In the genomic region with DNA sequence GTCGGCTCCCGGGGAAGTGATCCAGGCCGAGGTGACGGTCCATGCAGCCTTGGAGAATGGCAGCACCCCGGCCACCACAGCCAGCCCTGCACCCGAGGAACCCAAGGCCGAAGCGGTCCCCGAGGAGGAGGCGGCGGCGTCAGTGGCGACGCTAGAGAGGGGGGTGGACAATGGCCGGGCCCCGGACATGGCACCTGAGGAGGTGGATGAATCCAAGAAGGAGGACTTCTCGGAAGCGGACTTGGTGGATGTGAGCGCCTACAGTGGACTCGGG, we compare ENCODE assay signal across 8 mouse cellular contexts. TPM values are rescaled to one million over a fixed set of nuclear protein-coding genes. Genes with fewer than 3 reads are reported as not detected.
DNase-seq lines count a peak whose midpoint lies in the region; ATAC-seq lines count a peak whose summit lies in the region.

No protein-coding gene starts in this region.

- peaks cover 26% of the 10 kb centered on the region for H3K36me3 ChIP-seq in limb, embryonic 13.5 days
- H3K36me3 ChIP-seq in neural tube, embryonic 14.5 days (ENCODE audit: control insufficient read depth, insufficient read depth, low read length): peaks cover 5% of the 10 kb centered on the region; the same call in 1 of the 2 replicates

- H3K27me3 ChIP-seq in limb, embryonic 13.5 days: no peaks in the 10 kb centered on the region
- H3K27me3 ChIP-seq in neural tube, embryonic 14.5 days (ENCODE audit: control insufficient read depth, insufficient read depth, low read length): peaks cover 4% of the 10 kb centered on the region; the same call in 1 of the 2 replicates

- peak overlapping the region; percentile 100 for H3K4me2 ChIP-seq in limb, embryonic 13.5 days (replicated peaks)
- H3K4me2 ChIP-seq in neural tube, embryonic 14.5 days (ENCODE audit: low read depth, low read length): peak overlapping the region; percentile 100

- no peak for ATAC-seq in limb, embryonic 13.5 days (ENCODE audit: low FRiP score, low read depth)
- no peak for ATAC-seq in neural tube, embryonic 14.5 days (ENCODE audit: low read depth)

- H3K9me3 ChIP-seq in limb, embryonic 13.5 days: no peaks in the 10 kb centered on the region
- no peaks in the 10 kb centered on the region for H3K9me3 ChIP-seq in neural tube, embryonic 14.5 days (ENCODE audit: control insufficient read depth, low read length)

- intact Hi-C loops in left cerebral cortex, postnatal 36 days (cut with DNase I): loop anchor here (5.0 kb wide), 1 partner anchor 50 kb away; the partner anchor contains the start of gene Pdk2

- H3K4me3 ChIP-seq in limb, embryonic 13.5 days: peak overlapping the region; percentile 94
- H3K4me3 ChIP-seq in neural tube, embryonic 14.5 days (ENCODE audit: low read depth, low read length): peak overlapping the region; percentile 97

- H3K4me1 ChIP-seq in limb, embryonic 13.5 days: peaks cover 73% of the 10 kb centered on the region
- peaks cover 53% of the 10 kb centered on the region for H3K4me1 ChIP-seq in neural tube, embryonic 14.5 days (ENCODE audit: control insufficient read depth, insufficient read depth, low read length)

- whole genome bisulfite sequencing in limb, embryonic 13.5 days: under 1% methylated on average over 20 of the region's 20 CpGs
- WGBS in neural tube, embryonic 14.5 days: under 1% methylated on average over 20 of the region's 20 CpGs

- DNase-seq in cerebellum, adult 9-11 months: peak; percentile 72
- DNase-seq in cerebellum, postnatal 14 days: no peak
- peak; percentile 47 for DNase-seq in urinary bladder, adult 2 months (ENCODE audit: low spot score)
- DNase-seq in urinary bladder, postnatal 25 days (ENCODE audit: low spot score): no peak
- DNase-seq in urinary bladder, postnatal 4 days (ENCODE audit: low spot score in 2 of 2): no peak
- DNase-seq in left cerebral cortex, postnatal 36 days (ENCODE audit: low spot score in 2 of 2): no peak

- peak overlapping the region; percentile 92 for H3K9ac ChIP-seq in limb, embryonic 13.5 days
- H3K9ac ChIP-seq in neural tube, embryonic 14.5 days (replicated peaks; ENCODE audit: low read depth, low read length): peak overlapping the region; percentile 98

- H3K27ac ChIP-seq in limb, embryonic 13.5 days: 0 out of 2 replicates have a peak overlapping the region, but pooled peaks have one; percentile 39
- peak overlapping the region; percentile 92 for H3K27ac ChIP-seq in neural tube, embryonic 14.5 days (ENCODE audit: low read depth, low read length)

RNA-seq across cellular contexts. Expression of gene Ppp1r9b, which starts 1.6 kb away (rescaled TPM):
- polyA plus RNA-seq in urinary bladder, adult 2 months (2012; rRNA removed): 16.0 and 35.7 TPM in 2 replicates
- polyA plus RNA-seq in limb, embryonic 13.5 days (2015; fragmentation: Nextera tagmentation; extraction: Ambion mirVana): 11.4 and 11.8 TPM in 2 replicates
- 27.7 and 29.8 TPM in 2 replicates for polyA plus RNA-seq in neural tube, embryonic 14.5 days (2014; fragmentation: Nextera tagmentation; extraction: Ambion mirVana)
- total RNA-seq in left cerebral cortex, postnatal 36 days (2021): 100 to 1,000 TPM; 700 to 743 TPM

RNA-seq across cellular contexts. Expression of gene Sgca, which starts 16.3 kb away (rescaled TPM):
- 69.2 and 93.5 TPM in 2 replicates for polyA plus RNA-seq in urinary bladder, adult 2 months (2012; rRNA removed)
- 6.1 and 7.1 TPM in 2 replicates for polyA plus RNA-seq in limb, embryonic 13.5 days (2015; fragmentation: Nextera tagmentation; extraction: Ambion mirVana)
- not detected in 2 replicates for polyA plus RNA-seq in neural tube, embryonic 14.5 days (2014; fragmentation: Nextera tagmentation; extraction: Ambion mirVana)
- total RNA-seq in left cerebral cortex, postnatal 36 days (2021): under 1 TPM; 0.50 to 0.69 TPM

RNA-seq across cellular contexts. Expression of gene Samd14, which starts 17.3 kb away (rescaled TPM):
- polyA plus RNA-seq in urinary bladder, adult 2 months (2012; rRNA removed): 5.8 and 9.6 TPM in 2 replicates
- polyA plus RNA-seq in limb, embryonic 13.5 days (2015; fragmentation: Nextera tagmentation; extraction: Ambion mirVana): 37.2 and 37.7 TPM in 2 replicates
- 131 and 144 TPM in 2 replicates for polyA plus RNA-seq in neural tube, embryonic 14.5 days (2014; fragmentation: Nextera tagmentation; extraction: Ambion mirVana)
- 10 to 100 TPM; 24.3 to 30.2 TPM for total RNA-seq in left cerebral cortex, postnatal 36 days (2021)

RNA-seq across cellular contexts. Expression of gene Hils1, which starts 25.0 kb away (rescaled TPM):
- 0.19 and 0.22 TPM in 2 replicates for polyA plus RNA-seq in urinary bladder, adult 2 months (2012; rRNA removed)
- polyA plus RNA-seq in limb, embryonic 13.5 days (2015; fragmentation: Nextera tagmentation; extraction: Ambion mirVana): not detected in 2 replicates
- polyA plus RNA-seq in neural tube, embryonic 14.5 days (2014; fragmentation: Nextera tagmentation; extraction: Ambion mirVana): not detected in 2 replicates
- not detected for total RNA-seq in left cerebral cortex, postnatal 36 days (2021)

RNA-seq across cellular contexts. Expression of gene Pdk2, which starts 48.7 kb away (rescaled TPM):
- 34.6 and 59.4 TPM in 2 replicates for polyA plus RNA-seq in urinary bladder, adult 2 months (2012; rRNA removed)
- 33.7 and 34.9 TPM in 2 replicates for polyA plus RNA-seq in limb, embryonic 13.5 days (2015; fragmentation: Nextera tagmentation; extraction: Ambion mirVana)
- 21.8 and 23.1 TPM in 2 replicates for polyA plus RNA-seq in neural tube, embryonic 14.5 days (2014; fragmentation: Nextera tagmentation; extraction: Ambion mirVana)
- 100 to 1,000 TPM; 104 to 110 TPM for total RNA-seq in left cerebral cortex, postnatal 36 days (2021)

Comparison
In these comparisons a context has a peak if more than half of its experiments do, and no peak if none do; other contexts are left out.
1. DNase-seq: peak in cerebellum, adult 9-11 months (single experiment) and urinary bladder, adult 2 months (single experiment); none in cerebellum, postnatal 14 days (0 of 2), urinary bladder, postnatal 25 days (single experiment), urinary bladder, postnatal 4 days (0 of 2) and left cerebral cortex, postnatal 36 days (0 of 2).